Mouse (Mus musculus) liver, postnatal 0 days (tissue): ENCODE results near the gene Itga6.

Experiments used
- CTCF ChIP-seq: sonication (generic); IDR thresholded peaks from 2 replicates; pipeline ENCODE4 v1.5.1; 2016; ENCODE audit warnings: antibody characterized with exemption, low read depth
- EP300 ChIP-seq: IDR thresholded peaks from 2 replicates; pipeline ENCODE4 v1.6.1; 2016; ENCODE audit warnings: antibody characterized with exemption, low read depth, mild to moderate bottlenecking

DNA sequence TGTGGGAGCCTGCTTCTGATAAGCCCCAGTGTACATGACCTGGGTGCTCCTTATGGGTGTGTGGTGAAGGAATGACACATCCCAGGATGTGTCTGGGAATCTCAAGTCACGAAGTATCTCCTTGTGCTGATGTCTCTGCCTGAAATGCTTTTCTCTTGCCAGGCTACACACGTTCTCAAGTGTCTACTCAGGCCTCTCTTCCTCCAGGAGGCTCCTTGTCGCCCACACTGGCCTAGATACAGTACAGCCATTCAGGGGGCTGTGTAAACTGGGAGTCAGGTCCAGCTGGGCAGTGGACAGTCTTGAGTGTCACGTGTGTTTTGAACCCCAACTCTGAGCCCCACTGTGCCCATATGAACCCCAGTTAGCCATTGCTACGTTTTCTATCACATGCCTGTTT lies 19.1 kb downstream of the Itga6 start:
- TF ChIP-seq CTCF (no peak), EP300 (no peak)
